Mouse (Mus musculus): ENCODE results near the gene Dst.

DNA sequence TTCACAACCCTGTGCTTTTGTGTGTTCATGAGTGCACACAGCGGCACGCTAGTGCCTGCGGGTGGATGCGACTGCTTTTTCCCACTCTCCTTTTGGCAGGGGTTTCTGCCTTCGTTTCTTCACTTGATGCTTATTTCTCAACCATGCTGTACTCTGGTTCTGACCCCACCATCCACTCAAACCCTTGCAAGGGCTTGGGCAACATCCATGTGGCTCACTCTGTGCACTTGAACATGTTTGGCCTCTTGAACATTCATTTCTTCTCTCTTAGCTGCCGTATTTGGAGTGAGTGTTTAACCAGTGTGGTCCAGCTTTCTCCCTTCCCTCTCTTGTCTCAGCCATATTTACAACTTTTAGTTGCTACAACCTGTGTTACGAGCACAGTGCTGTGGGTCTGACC, 236.8 kb downstream of the Dst start:
- no peak for TF ChIP-seq CTCF (IDR thresholded peaks at IDR 0.05; ENCODE audit: low read depth, low read length)
- no peak for TF ChIP-seq TAL1 (conservative IDR thresholded peaks at IDR 0.05; ENCODE audit: low read depth, low read length)
- TF ChIP-seq GATA1 (IDR thresholded peaks at IDR 0.05; ENCODE audit: borderline replicate concordance, low read length) = no peak
- TF ChIP-seq POLR2AphosphoS5 (IDR thresholded peaks at IDR 0.05; ENCODE audit: insufficient replicate concordance, low read depth, low read length) = no peak
- TF ChIP-seq GATA2 (IDR thresholded peaks at IDR 0.05; ENCODE audit: borderline replicate concordance, low read depth, low read length) = no peak
